8 mouse cellular contexts compared by ENCODE assay signal in genomic region chr5:114824197-114824596, GRCm38 (mm10). TPM values are rescaled to one million over a fixed set of nuclear protein-coding genes. Genes with fewer than 3 reads are reported as not detected.
DNase-seq lines count a peak whose midpoint lies in the region; ATAC-seq and TF ChIP-seq lines count a peak whose summit lies in the region.

No protein-coding gene starts in this region.

- peak; percentile 84 for TF ChIP-seq CTCF in intestine, postnatal 0 days (IDR thresholded peaks at IDR 0.05; ENCODE audit: low read depth)

- WGBS in intestine, postnatal 0 days = 23% methylated on average over 9 of the region's 9 CpGs
- whole genome bisulfite sequencing in liver, embryonic 11.5 days = 9% methylated on average over 9 of the region's 9 CpGs

- H3K4me2 ChIP-seq in intestine, postnatal 0 days (replicated peaks; ENCODE audit: low read depth) = peak overlapping the region; percentile 83
- H3K4me2 ChIP-seq in liver, embryonic 11.5 days = peak overlapping the region; percentile 73

- H3K4me1 ChIP-seq in erythroblast, embryonic 14.5 days (ENCODE audit: control insufficient read depth) = peaks cover 29% of the 10 kb centered on the region
- H3K4me1 ChIP-seq in intestine, postnatal 0 days (replicated peaks; ENCODE audit: control insufficient read depth, insufficient read depth, low read length) = no peaks in the 10 kb centered on the region
- no peaks in the 10 kb centered on the region for H3K4me1 ChIP-seq in liver, embryonic 11.5 days (replicated peaks; ENCODE audit: control insufficient read depth, insufficient read depth, low read length)

- H3K4me3 ChIP-seq in erythroblast, embryonic 14.5 days (replicated peaks) = peak overlapping the region; percentile 55
- H3K4me3 ChIP-seq in intestine, postnatal 0 days (ENCODE audit: low read depth, low read length) = no peak overlapping the region
- H3K4me3 ChIP-seq in liver, embryonic 11.5 days (ENCODE audit: low read depth, low read length) = peak overlapping the region; percentile 28; the same call in 1 of the 2 replicates

- peaks cover 5% of the 10 kb centered on the region for H3K9me3 ChIP-seq in erythroblast, embryonic 14.5 days (ENCODE audit: control insufficient read depth, low read length)
- H3K9me3 ChIP-seq in intestine, postnatal 0 days (ENCODE audit: control insufficient read depth) = no peaks in the 10 kb centered on the region
- H3K9me3 ChIP-seq in liver, embryonic 11.5 days (ENCODE audit: control insufficient read depth, low read length) = peaks cover 8% of the 10 kb centered on the region; the same call in 1 of the 2 replicates

- H3K36me3 ChIP-seq in erythroblast, embryonic 14.5 days (ENCODE audit: control insufficient read depth) = peaks cover 6% of the 10 kb centered on the region
- no peaks in the 10 kb centered on the region for H3K36me3 ChIP-seq in intestine, postnatal 0 days (ENCODE audit: control insufficient read depth, insufficient read depth)
- H3K36me3 ChIP-seq in liver, embryonic 11.5 days (ENCODE audit: control insufficient read depth, insufficient read depth, low read length) = peaks cover 4% of the 10 kb centered on the region; the same call in 1 of the 2 replicates

- intact Hi-C loops in left cerebral cortex, postnatal 14 days (cut with DNase I) = loop anchor here (10.0 kb wide), 1 partner anchor 111 kb away; no protein-coding TSS in a partner anchor
- intact Hi-C loops in left cerebral cortex, postnatal 10 days (cut with DNase I) = no loop called here

- peaks cover 7% of the 10 kb centered on the region for H3K27me3 ChIP-seq in erythroblast, embryonic 14.5 days (ENCODE audit: control insufficient read depth)
- no peaks in the 10 kb centered on the region for H3K27me3 ChIP-seq in intestine, postnatal 0 days (replicated peaks; ENCODE audit: control insufficient read depth, insufficient read depth, low read length)
- no peaks in the 10 kb centered on the region for H3K27me3 ChIP-seq in liver, embryonic 11.5 days (replicated peaks; ENCODE audit: control insufficient read depth, insufficient read depth, low read length)

- no peak for ATAC-seq in intestine, postnatal 0 days
- no peak for ATAC-seq in liver, embryonic 11.5 days (replicated peaks; ENCODE audit: low FRiP score)

- no peak overlapping the region for H3K9ac ChIP-seq in intestine, postnatal 0 days (ENCODE audit: low read depth, low read length)
- H3K9ac ChIP-seq in liver, embryonic 11.5 days (ENCODE audit: low read depth, low read length) = no peak overlapping the region

- H3K27ac ChIP-seq in intestine, postnatal 0 days (ENCODE audit: low read depth, low read length) = 0 out of 2 replicates have a peak overlapping the region, but pooled peaks have one; percentile 28
- H3K27ac ChIP-seq in liver, embryonic 11.5 days (ENCODE audit: low read depth, low read length) = no peak overlapping the region

- peak; percentile 65 to 81 for DNase-seq in left cerebral cortex, postnatal 14 days (ENCODE audit: low spot score in 2 of 2)
- DNase-seq in left cerebral cortex, postnatal 10 days (ENCODE audit: extremely low spot score in 1 of 2, low spot score in 2 of 2) = no peak
- peak; percentile 84 for DNase-seq in R1 (ENCODE audit: low read depth, low spot score)
- DNase-seq in liver, embryonic 11.5 days (ENCODE audit: low spot score) = peak; percentile 62
- peak; percentile 56 to 63 for DNase-seq in natural killer cell, adult 2 months (ENCODE audit: low spot score in 2 of 2)
- no peak for DNase-seq in urinary bladder, adult 2 months (ENCODE audit: low spot score)

RNA-seq across cellular contexts. Expression of gene 1500011B03Rik, which starts 0.9 kb away (rescaled TPM):
- total RNA-seq in left cerebral cortex, postnatal 14 days (2021) = 100 to 1,000 TPM; 170 to 179 TPM
- 100 to 1,000 TPM; 165 to 184 TPM for total RNA-seq in left cerebral cortex, postnatal 10 days (2021)
- 4.4 and 5.8 TPM in 2 replicates for polyA plus RNA-seq in erythroblast, embryonic 14.5 days (2012)
- polyA plus RNA-seq in intestine, postnatal 0 days (2015; fragmentation: Nextera tagmentation; extraction: Ambion mirVana) = 59.0 and 60.5 TPM in 2 replicates
- polyA plus RNA-seq in liver, embryonic 11.5 days (2014; fragmentation: Nextera tagmentation; extraction: Ambion mirVana) = 70.3 and 75.6 TPM in 2 replicates
- 46.2 and 54.9 TPM in 2 replicates for polyA plus RNA-seq in urinary bladder, adult 2 months (2012; rRNA removed)

RNA-seq across cellular contexts. Expression of gene 4930519G04Rik, which starts 29.3 kb away (rescaled TPM):
- total RNA-seq in left cerebral cortex, postnatal 14 days (2021) = not detected
- total RNA-seq in left cerebral cortex, postnatal 10 days (2021) = not detected
- 0.02 TPM in 1 of 2 replicates, not detected in the other for polyA plus RNA-seq in erythroblast, embryonic 14.5 days (2012)
- not detected in 2 replicates for polyA plus RNA-seq in intestine, postnatal 0 days (2015; fragmentation: Nextera tagmentation; extraction: Ambion mirVana)
- not detected in 2 replicates for polyA plus RNA-seq in liver, embryonic 11.5 days (2014; fragmentation: Nextera tagmentation; extraction: Ambion mirVana)
- polyA plus RNA-seq in urinary bladder, adult 2 months (2012; rRNA removed) = not detected in 2 replicates

RNA-seq across cellular contexts. Expression of gene Gm9936, which starts 34.3 kb away (rescaled TPM):
- total RNA-seq in left cerebral cortex, postnatal 14 days (2021) = 1 to 10 TPM; 1.0 to 1.5 TPM
- total RNA-seq in left cerebral cortex, postnatal 10 days (2021) = 1 to 10 TPM; 1.3 to 2.0 TPM
- polyA plus RNA-seq in erythroblast, embryonic 14.5 days (2012) = not detected in 2 replicates
- 0.08 TPM in 1 of 2 replicates, not detected in the other for polyA plus RNA-seq in intestine, postnatal 0 days (2015; fragmentation: Nextera tagmentation; extraction: Ambion mirVana)
- polyA plus RNA-seq in liver, embryonic 11.5 days (2014; fragmentation: Nextera tagmentation; extraction: Ambion mirVana) = 0.12 TPM in 1 of 2 replicates, not detected in the other
- polyA plus RNA-seq in urinary bladder, adult 2 months (2012; rRNA removed) = 0.01 and 0.04 TPM in 2 replicates

RNA-seq across cellular contexts. Expression of gene Git2, which starts 48.9 kb away (rescaled TPM):
- 10 to 100 TPM; 41.4 to 47.8 TPM for total RNA-seq in left cerebral cortex, postnatal 14 days (2021)
- 10 to 100 TPM; 46.8 to 47.2 TPM for total RNA-seq in left cerebral cortex, postnatal 10 days (2021)
- polyA plus RNA-seq in erythroblast, embryonic 14.5 days (2012) = 7.0 and 8.0 TPM in 2 replicates
- polyA plus RNA-seq in intestine, postnatal 0 days (2015; fragmentation: Nextera tagmentation; extraction: Ambion mirVana) = 13.8 and 17.8 TPM in 2 replicates
- polyA plus RNA-seq in liver, embryonic 11.5 days (2014; fragmentation: Nextera tagmentation; extraction: Ambion mirVana) = 37.5 and 46.1 TPM in 2 replicates
- polyA plus RNA-seq in urinary bladder, adult 2 months (2012; rRNA removed) = 37.5 and 46.6 TPM in 2 replicates

RNA-seq across cellular contexts. Expression of gene Ankrd13a, which starts 49.7 kb away (rescaled TPM):
- total RNA-seq in left cerebral cortex, postnatal 14 days (2021) = 10 to 100 TPM; 33.6 to 34.8 TPM
- total RNA-seq in left cerebral cortex, postnatal 10 days (2021) = 10 to 100 TPM; 34.7 to 36.3 TPM
- 15.2 TPM in 2 replicates for polyA plus RNA-seq in erythroblast, embryonic 14.5 days (2012)
- 59.7 and 61.9 TPM in 2 replicates for polyA plus RNA-seq in intestine, postnatal 0 days (2015; fragmentation: Nextera tagmentation; extraction: Ambion mirVana)
- 81.2 and 96.5 TPM in 2 replicates for polyA plus RNA-seq in liver, embryonic 11.5 days (2014; fragmentation: Nextera tagmentation; extraction: Ambion mirVana)
- polyA plus RNA-seq in urinary bladder, adult 2 months (2012; rRNA removed) = 55.6 and 63.2 TPM in 2 replicates

Comparison
In these comparisons a context has a peak if more than half of its experiments do, and no peak if none do; other contexts are left out.
1. DNase-seq: peak in left cerebral cortex, postnatal 14 days (2 of 2), R1 (single experiment), liver, embryonic 11.5 days (single experiment) and natural killer cell, adult 2 months (2 of 2); none in left cerebral cortex, postnatal 10 days (0 of 2) and urinary bladder, adult 2 months (single experiment).